Mouse (Mus musculus) liver, postnatal 0 days (tissue): Measurements from ENCODE around the gene Ric8a.
A peak's percentile ranks its signal among the peaks of the same experiment; 100 is the strongest.

Source experiments
- CTCF ChIP-seq: sonication (generic); IDR thresholded peaks from 2 replicates; pipeline ENCODE4 v1.5.1; 2016; ENCODE audit warnings: antibody characterized with exemption, low read depth
- EP300 ChIP-seq: IDR thresholded peaks from 2 replicates; pipeline ENCODE4 v1.6.1; 2016; ENCODE audit warnings: antibody characterized with exemption, low read depth, mild to moderate bottlenecking

DNA sequence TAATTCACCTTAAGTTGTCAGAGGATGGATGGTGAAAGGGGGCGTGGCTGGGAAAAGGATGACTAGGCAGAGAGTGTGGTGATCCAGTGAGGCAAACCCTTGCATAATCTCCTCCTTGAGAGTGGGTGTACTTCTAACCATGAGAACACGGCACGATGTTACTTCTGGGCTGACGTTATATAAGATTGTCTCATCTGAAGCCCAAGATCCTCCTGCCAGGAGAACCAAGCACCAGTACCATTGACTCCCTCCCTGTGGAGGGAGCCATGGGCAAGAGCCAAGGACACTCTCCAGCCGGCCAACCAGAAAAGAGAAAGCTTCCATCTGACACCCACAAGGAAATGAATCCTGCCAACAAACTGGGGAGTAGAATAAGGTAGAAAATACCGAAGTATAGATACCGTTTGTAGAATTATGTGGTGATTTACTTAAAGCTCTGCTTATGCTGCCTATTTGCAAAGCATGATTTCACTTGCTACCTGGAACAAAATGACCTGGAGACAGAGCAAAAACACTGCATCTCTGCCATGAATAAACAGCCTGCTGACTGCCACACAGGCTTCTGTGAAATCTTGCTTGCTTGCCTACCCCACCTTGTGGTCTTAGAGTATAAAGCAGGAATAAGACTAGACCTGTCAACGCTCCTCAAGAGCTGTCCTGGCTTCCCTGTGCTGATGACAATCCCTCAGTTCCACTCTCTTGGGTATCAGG, 28.4 kb upstream of the Ric8a start:
- TF ChIP-seq CTCF (peak; percentile 67), EP300 (no peak)
